Mouse (Mus musculus): ENCODE results near the gene Exoc4. TPM values are rescaled to one million over a fixed set of nuclear protein-coding genes. Genes with fewer than 3 reads are reported as not detected.

Gene Exoc4
- polyA plus RNA-seq, 1 experiment from 2014 or later, result 28.7 TPM

DNA sequence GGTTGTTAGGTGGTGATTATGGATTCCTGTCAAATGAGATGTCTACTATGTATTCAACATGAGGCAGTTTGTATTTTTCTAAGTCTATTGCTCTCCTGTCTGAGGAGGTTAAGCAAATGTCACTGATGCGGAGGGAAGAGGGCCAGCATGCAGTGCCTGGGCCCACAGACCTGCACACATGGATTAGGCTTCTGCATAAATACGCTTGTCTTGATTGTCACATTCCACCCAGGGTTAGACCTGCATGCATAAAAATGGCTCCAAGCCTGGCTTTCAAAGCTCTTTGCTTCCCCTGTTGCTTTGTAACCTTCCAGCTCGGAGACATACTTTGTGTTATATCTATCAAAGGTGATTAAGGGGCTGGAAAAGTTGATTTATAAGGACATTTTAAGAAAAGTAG lies 610.2 kb downstream of the Exoc4 start:
- 90% methylated on average over 3 of the region's 3 CpGs for WGBS
- H3K27me3 ChIP-seq (ENCODE audit: control insufficient read depth, insufficient read depth, low read length), result no peaks in the 10 kb centered on the region
- no peaks in the 10 kb centered on the region for H3K4me1 ChIP-seq (ENCODE audit: control insufficient read depth, insufficient read depth, low read length)
- no peak overlapping the region for H3K27ac ChIP-seq (replicated peaks; ENCODE audit: low read depth, low read length)
- ATAC-seq (ENCODE audit: insufficient number of reproducible peaks, low FRiP score, low TSS enrichment, low read depth), result no peak
- no peak overlapping the region for H3K4me2 ChIP-seq (ENCODE audit: low read depth, severe bottlenecking)
- H3K36me3 ChIP-seq (ENCODE audit: control insufficient read depth, insufficient read depth, low read length), result no peaks in the 10 kb centered on the region
- H3K9ac ChIP-seq (ENCODE audit: low read length), result no peak overlapping the region
- H3K9me3 ChIP-seq (ENCODE audit: control insufficient read depth, low read length), result no peaks in the 10 kb centered on the region
- DNase-seq (ENCODE audit: low spot score), result no peak
- H3K4me3 ChIP-seq (ENCODE audit: low read depth, low read length), result no peak overlapping the region

DNA sequence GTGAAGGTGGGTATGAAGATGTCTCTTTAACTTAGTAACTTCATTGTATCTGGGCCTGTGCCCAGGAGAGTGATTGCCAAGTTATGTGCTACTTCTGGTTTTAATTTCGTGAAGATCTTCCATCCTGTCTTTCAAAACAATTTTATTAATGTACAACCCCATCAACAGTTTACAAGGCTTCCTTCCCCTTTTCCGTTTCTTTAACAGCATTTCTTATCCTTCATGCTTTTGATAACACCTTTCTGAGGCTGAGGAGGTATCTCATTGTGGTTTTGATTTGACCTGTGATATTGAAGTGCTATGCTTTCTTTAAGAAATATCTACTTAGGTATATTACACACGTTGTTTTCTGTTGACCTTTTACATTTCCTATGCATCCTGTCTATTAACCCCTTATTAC lies 616.9 kb downstream of the Exoc4 start:
- no peak for DNase-seq (ENCODE audit: low spot score)
- ATAC-seq (ENCODE audit: insufficient number of reproducible peaks, low FRiP score, low TSS enrichment, low read depth), result no peak
- Histone ChIP-seq H3K4me1 (ENCODE audit: control insufficient read depth, insufficient read depth, low read length) (no peaks in the 10 kb centered on the region), H3K4me2 (ENCODE audit: low read depth, severe bottlenecking) (no peak overlapping the region), H3K4me3 (ENCODE audit: low read depth, low read length) (no peak overlapping the region), H3K9ac (ENCODE audit: low read length) (no peak overlapping the region), H3K27me3 (ENCODE audit: control insufficient read depth, insufficient read depth, low read length) (no peaks in the 10 kb centered on the region), H3K9me3 (ENCODE audit: control insufficient read depth, low read length) (no peaks in the 10 kb centered on the region), H3K36me3 (ENCODE audit: control insufficient read depth, insufficient read depth, low read length) (no peaks in the 10 kb centered on the region), H3K27ac (replicated peaks; ENCODE audit: low read depth, low read length) (no peak overlapping the region)
- 77% methylated on average over 3 of the region's 3 CpGs for WGBS

DNA sequence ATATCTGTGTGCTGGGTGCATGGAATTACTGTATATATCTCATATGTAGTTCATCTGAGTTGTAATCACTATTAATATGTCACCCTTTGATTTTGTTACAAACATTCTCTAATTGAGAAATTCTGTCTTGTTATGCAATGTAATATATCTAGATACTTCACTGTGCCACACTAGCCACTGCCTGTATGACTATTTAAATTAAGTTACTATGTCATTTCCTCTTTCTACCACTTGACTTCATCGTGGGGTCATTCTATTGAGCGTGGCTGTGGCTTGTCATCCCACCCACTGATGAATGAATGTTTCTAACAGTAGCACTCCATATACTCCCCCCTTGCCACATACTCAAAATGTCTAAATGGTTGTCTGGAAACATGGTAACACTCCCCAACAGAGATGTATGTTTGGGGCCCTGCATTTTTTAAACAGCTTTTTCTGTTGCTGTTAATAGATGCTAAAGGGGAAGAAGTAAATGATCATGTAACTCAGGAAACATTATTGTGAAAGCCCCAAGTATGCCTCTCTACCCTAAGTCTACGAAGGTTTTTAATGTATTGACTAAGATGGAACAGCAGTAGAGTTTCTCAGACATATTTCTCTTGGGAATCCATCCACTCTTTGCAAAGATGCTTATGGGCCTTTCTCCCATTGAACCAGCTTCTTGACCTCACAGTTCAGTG lies 618.2 kb downstream of the Exoc4 start:
- Histone ChIP-seq H3K27me3 (ENCODE audit: control insufficient read depth, insufficient read depth, low read length) (no peaks in the 10 kb centered on the region), H3K36me3 (ENCODE audit: control insufficient read depth, insufficient read depth, low read length) (no peaks in the 10 kb centered on the region), H3K9me3 (ENCODE audit: control insufficient read depth, low read length) (no peaks in the 10 kb centered on the region), H3K27ac (replicated peaks; ENCODE audit: low read depth, low read length) (no peak overlapping the region), H3K4me3 (ENCODE audit: low read depth, low read length) (no peak overlapping the region), H3K9ac (ENCODE audit: low read length) (no peak overlapping the region), H3K4me1 (ENCODE audit: control insufficient read depth, insufficient read depth, low read length) (no peaks in the 10 kb centered on the region), H3K4me2 (ENCODE audit: low read depth, severe bottlenecking) (no peak overlapping the region)
- ATAC-seq (ENCODE audit: insufficient number of reproducible peaks, low FRiP score, low TSS enrichment, low read depth) (no peak), DNase-seq (ENCODE audit: low spot score) (no peak)
- WGBS, result 88% methylated on average over 3 of the region's 3 CpGs

DNA sequence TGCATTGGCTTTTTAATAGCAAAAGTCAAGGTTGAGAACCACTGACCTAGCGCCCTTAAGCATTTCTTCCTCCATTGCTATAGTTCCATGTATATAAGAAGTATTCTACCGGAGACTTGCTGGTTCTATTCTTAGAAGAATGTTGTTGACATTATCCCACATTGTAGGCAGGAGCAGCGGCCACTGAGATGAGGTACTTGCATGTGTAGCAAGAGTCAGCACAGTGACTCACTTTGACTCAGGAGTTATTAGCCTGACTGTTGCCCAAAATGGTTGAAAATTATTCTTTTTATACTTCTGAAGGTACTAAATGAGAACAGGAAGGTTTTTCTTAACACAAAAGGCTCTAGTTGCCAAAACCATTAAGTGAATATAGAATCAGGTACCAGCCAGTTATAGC lies 620.4 kb downstream of the Exoc4 start:
- 93% methylated on average over 3 of the region's 3 CpGs for WGBS
- Histone ChIP-seq H3K9ac (ENCODE audit: low read length) (no peak overlapping the region), H3K36me3 (ENCODE audit: control insufficient read depth, insufficient read depth, low read length) (no peaks in the 10 kb centered on the region), H3K4me1 (ENCODE audit: control insufficient read depth, insufficient read depth, low read length) (no peaks in the 10 kb centered on the region), H3K9me3 (ENCODE audit: control insufficient read depth, low read length) (no peaks in the 10 kb centered on the region), H3K4me3 (ENCODE audit: low read depth, low read length) (no peak overlapping the region), H3K27ac (replicated peaks; ENCODE audit: low read depth, low read length) (no peak overlapping the region), H3K27me3 (ENCODE audit: control insufficient read depth, insufficient read depth, low read length) (no peaks in the 10 kb centered on the region), H3K4me2 (ENCODE audit: low read depth, severe bottlenecking) (no peak overlapping the region)
- ATAC-seq (ENCODE audit: insufficient number of reproducible peaks, low FRiP score, low TSS enrichment, low read depth) (no peak), DNase-seq (ENCODE audit: low spot score) (no peak)

DNA sequence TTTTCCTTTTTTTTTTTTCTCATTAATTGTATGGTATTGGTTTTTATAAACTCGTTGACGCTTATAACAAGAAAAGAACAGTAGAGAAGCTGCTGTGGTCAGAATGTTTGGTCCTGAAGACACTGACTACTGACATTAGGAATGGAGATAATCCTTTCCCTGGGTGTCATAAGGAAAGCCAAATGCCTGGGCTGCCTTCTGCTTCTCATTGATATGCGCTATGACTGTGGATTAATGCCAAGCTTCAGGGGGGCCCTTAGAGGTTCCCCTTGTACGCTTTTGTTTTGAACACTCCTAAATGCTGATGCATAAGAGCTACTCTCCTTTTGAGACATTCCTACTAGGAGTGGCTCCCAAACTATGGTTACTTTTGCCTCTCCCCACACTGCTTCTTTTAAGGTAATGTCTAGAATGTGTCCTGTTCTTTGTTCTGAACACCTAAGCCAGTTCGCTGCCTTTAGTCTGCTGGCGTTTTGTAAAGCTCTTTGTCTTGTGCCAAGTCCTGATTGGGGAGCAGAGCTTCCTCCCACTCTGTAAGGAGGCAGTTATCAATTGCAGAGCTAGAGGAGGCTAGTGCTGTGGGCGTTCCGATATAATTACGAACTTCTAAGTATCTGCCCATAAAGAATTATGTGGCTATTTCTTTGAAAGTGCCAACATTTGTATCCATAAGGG lies 621.7 kb downstream of the Exoc4 start:
- WGBS, result 71% methylated on average over 9 of the region's 9 CpGs
- Histone ChIP-seq H3K9ac (ENCODE audit: low read length) (no peak overlapping the region), H3K4me2 (ENCODE audit: low read depth, severe bottlenecking) (no peak overlapping the region), H3K4me3 (ENCODE audit: low read depth, low read length) (no peak overlapping the region), H3K27me3 (ENCODE audit: control insufficient read depth, insufficient read depth, low read length) (no peaks in the 10 kb centered on the region), H3K27ac (replicated peaks; ENCODE audit: low read depth, low read length) (no peak overlapping the region), H3K9me3 (ENCODE audit: control insufficient read depth, low read length) (no peaks in the 10 kb centered on the region), H3K4me1 (ENCODE audit: control insufficient read depth, insufficient read depth, low read length) (no peaks in the 10 kb centered on the region), H3K36me3 (ENCODE audit: control insufficient read depth, insufficient read depth, low read length) (no peaks in the 10 kb centered on the region)
- DNase-seq (ENCODE audit: low spot score) (no peak), ATAC-seq (ENCODE audit: insufficient number of reproducible peaks, low FRiP score, low TSS enrichment, low read depth) (no peak)

DNA sequence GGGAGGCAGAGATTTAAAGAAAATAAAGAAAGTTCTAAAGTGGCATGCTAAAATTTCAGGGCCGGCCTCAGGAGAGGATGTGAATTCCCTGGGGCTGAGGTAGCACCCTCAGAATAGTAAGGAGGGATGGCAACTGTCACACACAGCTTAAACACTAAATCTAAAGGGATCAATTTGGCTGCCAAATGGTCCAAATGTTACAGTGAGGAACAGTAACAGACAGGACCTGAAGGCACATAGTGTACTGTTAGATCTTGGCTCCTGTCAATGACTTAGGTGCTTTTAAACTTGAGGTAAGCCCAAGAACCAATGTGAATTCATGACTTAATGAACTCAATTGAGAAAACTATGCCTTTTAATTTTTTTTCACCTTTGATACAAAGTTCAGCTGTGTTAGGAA lies 622.4 kb downstream of the Exoc4 start:
- Histone ChIP-seq H3K4me1 (ENCODE audit: control insufficient read depth, insufficient read depth, low read length) (no peaks in the 10 kb centered on the region), H3K27me3 (ENCODE audit: control insufficient read depth, insufficient read depth, low read length) (no peaks in the 10 kb centered on the region)
- WGBS, result 67% methylated on average over 1 of the region's 1 CpGs

DNA sequence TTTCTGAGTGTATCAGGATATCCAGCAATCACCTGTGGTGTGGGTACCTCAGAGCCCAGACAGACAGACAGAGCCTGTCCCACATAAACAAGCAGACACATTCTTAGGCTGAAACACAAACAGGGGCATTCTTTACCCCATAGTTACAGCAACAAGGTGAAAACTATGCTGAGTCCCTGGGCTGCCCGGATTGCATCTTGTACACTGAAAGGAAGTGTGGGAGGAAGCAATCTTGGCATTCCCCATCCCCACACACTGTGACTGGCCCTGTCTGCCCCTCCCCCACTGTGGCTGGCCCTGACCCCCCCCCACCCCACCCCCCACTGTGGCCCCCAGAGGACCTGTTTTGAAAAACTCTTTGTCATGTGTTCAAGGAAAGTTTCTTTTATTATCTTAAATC lies 623.3 kb downstream of the Exoc4 start:
- Histone ChIP-seq H3K9me3 (ENCODE audit: control insufficient read depth, low read length) (no peaks in the 10 kb centered on the region), H3K27ac (replicated peaks; ENCODE audit: low read depth, low read length) (no peak overlapping the region), H3K4me2 (ENCODE audit: low read depth, severe bottlenecking) (no peak overlapping the region), H3K27me3 (ENCODE audit: control insufficient read depth, insufficient read depth, low read length) (no peaks in the 10 kb centered on the region), H3K4me1 (ENCODE audit: control insufficient read depth, insufficient read depth, low read length) (no peaks in the 10 kb centered on the region), H3K4me3 (ENCODE audit: low read depth, low read length) (no peak overlapping the region), H3K9ac (ENCODE audit: low read length) (no peak overlapping the region), H3K36me3 (ENCODE audit: control insufficient read depth, insufficient read depth, low read length) (no peaks in the 10 kb centered on the region)
- DNase-seq (ENCODE audit: low spot score) (no peak), ATAC-seq (ENCODE audit: insufficient number of reproducible peaks, low FRiP score, low TSS enrichment, low read depth) (no peak)
- 56% methylated on average over 1 of the region's 1 CpGs for WGBS

More for the DNA sequence above, 622.4 kb downstream of the Exoc4 start:
- no peak for DNase-seq (ENCODE audit: low spot score)
- H3K36me3 ChIP-seq (ENCODE audit: control insufficient read depth, insufficient read depth, low read length), result no peaks in the 10 kb centered on the region
- no peak overlapping the region for H3K9ac ChIP-seq (ENCODE audit: low read length)
- H3K27ac ChIP-seq (replicated peaks; ENCODE audit: low read depth, low read length), result no peak overlapping the region
- no peaks in the 10 kb centered on the region for H3K9me3 ChIP-seq (ENCODE audit: control insufficient read depth, low read length)
- no peak for ATAC-seq (ENCODE audit: insufficient number of reproducible peaks, low FRiP score, low TSS enrichment, low read depth)
- no peak overlapping the region for H3K4me3 ChIP-seq (ENCODE audit: low read depth, low read length)
- H3K4me2 ChIP-seq (ENCODE audit: low read depth, severe bottlenecking), result no peak overlapping the region

DNA sequence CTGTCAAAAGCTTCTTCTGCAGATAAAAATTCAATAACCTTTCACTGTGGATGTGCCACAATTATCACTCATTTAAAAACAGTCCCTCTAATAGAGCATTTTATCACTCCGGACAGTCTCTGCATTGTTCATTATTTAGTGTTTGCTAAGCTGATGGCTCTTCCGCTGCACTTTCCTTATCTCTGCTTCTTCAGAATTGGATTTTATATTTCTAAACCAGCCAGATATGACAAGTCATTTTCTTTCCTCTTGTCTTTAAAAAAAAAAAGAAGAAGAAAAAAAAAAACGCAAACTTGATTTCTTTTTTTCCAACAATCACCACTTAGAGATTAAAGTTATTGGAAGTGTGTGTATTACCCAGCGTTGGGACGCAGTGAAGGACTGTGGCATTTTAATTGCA lies 624.1 kb downstream of the Exoc4 start:
- 80% methylated on average over 5 of the region's 5 CpGs for WGBS
- H3K36me3 ChIP-seq (ENCODE audit: control insufficient read depth, insufficient read depth, low read length), result no peaks in the 10 kb centered on the region
- no peak overlapping the region for H3K9ac ChIP-seq (ENCODE audit: low read length)
- no peaks in the 10 kb centered on the region for H3K9me3 ChIP-seq (ENCODE audit: control insufficient read depth, low read length)
- H3K4me2 ChIP-seq (ENCODE audit: low read depth, severe bottlenecking), result no peak overlapping the region
- ATAC-seq (ENCODE audit: insufficient number of reproducible peaks, low FRiP score, low TSS enrichment, low read depth), result no peak
- no peak overlapping the region for H3K27ac ChIP-seq (replicated peaks; ENCODE audit: low read depth, low read length)
- H3K4me1 ChIP-seq (ENCODE audit: control insufficient read depth, insufficient read depth, low read length), result no peaks in the 10 kb centered on the region
- no peak overlapping the region for H3K4me3 ChIP-seq (ENCODE audit: low read depth, low read length)
- H3K27me3 ChIP-seq (ENCODE audit: control insufficient read depth, insufficient read depth, low read length), result no peaks in the 10 kb centered on the region
- DNase-seq (ENCODE audit: low spot score), result no peak

Measured in limb, embryonic 11.5 days (tissue).